Mouse (Mus musculus) T-helper 17 cell (primary cell): ENCODE data around the gene Tifab.

Experiments
- in situ Hi-C, 2 experiments: fragments of 300-600 bp; cut with MboI, MseI; formaldehyde crosslinking; loops; 1 replicate in 1 of 2; 2 replicates in 1 of 2; pipeline ENCODE4 v1.15.1; 2025; ENCODE audit warnings: high pct_unique_total_duplicates in 2 of 2

Tifab gene

DNA sequence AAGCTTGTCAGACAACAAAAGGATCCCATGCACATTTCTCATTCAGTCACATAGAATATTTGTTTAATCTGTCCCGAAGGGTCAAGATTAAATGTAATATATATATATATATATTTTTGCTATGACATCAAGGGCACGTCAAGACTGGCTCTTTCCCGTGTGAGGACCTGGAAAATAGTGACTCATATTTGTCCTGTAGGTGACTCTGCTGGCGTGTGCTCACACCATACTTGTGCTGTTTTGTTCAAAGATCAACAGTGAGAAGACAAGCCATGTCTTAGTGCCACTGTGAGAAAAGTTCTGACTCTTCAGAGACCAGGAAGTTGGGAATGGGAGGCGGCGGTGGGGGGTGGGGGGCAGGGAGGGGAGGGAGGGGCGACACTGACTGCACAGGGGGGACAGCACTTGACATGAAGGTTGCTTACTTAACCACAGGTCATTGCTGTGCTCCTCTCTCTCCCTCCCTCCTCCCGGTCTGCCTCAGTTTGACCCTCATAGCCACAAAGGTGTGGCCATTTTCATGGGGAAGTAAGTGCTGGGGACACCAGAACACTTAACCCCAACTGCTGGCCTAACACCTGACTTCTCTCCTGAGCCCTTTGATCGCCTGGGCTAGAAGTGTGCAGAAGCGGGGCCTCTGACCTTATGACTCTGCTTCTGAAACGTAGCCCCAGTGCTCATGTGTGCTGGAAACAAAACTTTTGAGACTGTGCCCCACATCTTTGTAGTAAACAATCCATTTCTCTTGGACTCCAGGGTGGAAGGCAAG lies 36.1 kb downstream of the Tifab start:
- in situ Hi-C loops, result no loop called here

DNA sequence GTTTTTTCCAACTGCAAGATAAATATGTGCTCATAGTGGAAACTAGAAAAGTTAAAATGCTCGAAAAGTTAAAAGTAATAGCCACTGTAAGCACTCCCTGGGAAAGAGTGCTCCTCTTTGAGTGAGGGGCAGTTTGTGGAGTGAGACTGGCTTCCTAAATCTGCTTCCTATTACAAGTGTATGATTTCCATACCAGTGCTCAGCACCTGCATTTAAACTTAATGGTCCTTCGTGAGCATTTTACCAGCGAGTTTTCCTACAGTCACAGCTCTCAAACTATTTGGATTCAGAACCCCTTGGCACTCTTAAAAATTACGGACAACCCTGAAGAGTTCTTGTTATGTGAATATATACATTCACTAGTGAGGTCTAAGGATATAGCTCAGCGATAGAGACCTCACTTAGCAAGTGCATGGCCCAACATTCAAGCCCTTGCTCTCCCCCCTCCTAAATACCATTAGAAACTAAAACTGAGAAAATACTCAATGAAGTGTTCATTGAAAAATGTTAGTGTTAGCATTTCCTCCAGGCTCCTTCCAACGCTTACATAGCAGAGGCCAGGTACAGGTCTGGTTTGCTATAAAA lies 39.4 kb downstream of the Tifab start:
- in situ Hi-C loops, result no loop called here

DNA sequence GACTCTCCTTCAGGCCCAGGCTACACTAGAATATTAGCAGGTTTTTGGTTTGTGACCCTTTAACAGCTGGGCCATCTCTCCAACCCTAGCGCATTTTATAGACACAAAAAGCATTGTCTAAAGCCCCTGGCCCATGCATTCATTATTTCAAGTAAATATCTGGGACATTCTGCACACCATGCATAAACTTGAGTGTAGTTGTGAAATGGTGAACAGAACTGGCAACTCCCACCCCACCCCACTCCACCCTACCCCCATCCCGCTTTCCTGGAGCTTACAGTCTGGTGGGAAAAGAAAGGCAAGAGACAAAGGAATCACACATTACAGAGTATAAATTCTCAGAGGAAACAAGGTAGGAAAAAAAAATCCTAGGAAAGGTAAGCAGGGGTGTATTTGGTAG lies 42.5 kb downstream of the Tifab start, which contains the start of gene H2afy:
TSS of gene H2afy (minus strand) at position 162 of the 400 bp plus-strand sequence.
- in situ Hi-C loops, result no loop called here

DNA sequence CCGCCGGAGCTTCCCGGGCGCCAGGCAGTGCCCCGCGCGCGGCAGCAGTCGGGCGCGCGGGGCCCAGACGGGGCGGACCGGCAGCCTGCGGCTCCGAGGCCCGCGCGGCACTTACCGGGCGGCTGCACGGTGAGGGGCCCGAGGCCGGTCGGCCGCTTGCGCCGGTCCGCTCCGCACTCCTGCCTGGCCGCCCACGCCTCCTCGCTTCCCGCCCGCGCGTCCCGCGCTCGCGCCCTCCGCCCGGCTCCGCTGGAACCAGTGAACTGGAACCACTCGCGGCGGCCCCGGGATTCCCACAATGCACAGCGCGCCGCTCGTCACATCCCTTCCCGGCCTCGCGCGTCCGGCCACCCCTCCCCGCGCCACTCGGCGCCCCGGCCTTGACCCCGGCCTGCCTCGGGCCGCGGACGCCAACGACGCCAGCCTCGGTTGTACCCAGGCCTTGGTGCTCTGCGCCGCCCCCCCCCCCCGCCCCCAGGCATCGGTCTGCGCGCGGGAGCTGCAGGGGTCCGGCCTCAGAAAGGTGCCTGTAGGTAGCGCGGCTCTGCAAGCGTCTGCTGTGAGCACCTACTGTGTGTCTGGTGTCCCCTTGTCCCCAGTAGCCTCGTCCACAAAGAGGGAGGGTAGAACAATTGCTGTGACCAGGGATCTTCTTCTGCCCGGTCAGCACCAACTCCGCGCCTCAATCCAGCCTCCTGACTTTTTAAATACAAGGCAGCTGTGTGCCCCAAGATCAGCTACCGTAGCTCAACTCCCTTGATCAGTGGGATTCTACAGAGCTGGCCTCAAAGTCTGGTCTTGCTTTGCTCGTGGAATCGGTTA lies 43.2 kb downstream of the Tifab start:
- in situ Hi-C loops, result no loop called here

DNA sequence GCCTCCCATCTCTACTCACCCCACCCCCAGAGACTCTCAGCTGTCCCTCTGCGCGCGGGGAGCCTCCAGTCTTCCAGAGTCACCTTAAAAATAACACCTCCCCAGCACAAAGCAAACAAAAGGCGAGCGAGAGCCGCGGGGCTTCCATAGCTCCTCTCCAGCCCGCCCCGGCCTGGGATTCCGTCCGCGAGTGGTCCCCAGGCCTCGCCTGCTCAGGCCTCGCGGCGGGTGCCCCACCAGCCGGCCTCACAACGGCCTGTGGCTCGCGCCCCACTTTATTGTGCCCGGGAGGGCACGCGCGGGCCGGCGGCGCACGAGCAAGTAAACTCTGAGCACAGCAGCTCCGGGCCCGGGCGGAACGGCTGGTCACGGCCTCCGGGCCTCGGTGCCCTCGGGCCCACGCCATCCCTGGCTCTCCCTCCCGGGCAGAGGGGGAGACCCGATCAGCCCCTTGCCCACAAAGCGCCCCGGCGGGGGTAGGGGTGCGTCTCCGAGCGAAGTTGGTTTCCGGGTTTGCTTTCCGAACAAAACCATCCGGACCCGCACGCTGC lies 44.0 kb downstream of the Tifab start:
- in situ Hi-C loops, result no loop called here

DNA sequence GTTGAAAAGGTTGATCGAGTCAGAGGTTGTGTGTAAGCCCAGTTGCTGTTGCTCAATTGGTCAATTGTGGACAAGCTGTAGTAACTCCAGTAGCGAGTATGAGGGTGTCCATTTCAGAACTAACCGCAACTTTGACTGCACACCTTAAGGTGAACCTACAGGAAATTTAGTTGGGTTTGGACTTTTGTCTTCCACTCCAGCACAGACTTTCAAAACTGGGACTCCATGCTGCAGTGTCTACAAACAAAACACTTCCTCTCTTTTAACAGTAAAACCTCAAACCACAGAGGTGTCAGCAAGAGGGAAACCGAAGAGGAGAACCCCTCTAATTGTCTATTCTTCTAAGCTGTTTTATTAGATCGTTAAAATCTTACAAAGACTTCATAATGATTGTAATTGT lies 44.7 kb downstream of the Tifab start:
- in situ Hi-C loops, result no loop called here

DNA sequence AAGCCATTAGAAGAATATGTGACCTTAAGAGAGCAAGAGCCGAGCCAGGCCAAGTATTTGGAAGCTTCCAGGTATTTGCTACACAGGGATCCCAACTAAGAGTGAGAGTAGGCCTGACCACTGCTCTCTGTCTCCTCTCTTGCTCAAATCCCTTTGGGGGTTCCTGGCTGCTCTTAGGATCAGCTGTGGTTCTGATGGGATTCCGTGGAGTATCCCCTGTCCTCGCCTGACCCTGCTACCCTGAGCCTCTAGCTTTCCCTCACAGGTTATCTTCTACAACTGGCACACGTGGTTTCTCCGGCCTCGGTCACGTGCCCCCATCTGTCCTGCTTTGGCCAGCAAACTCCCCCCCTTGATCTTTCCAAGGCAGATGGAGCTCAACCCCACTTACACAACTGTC lies 45.7 kb downstream of the Tifab start:
- in situ Hi-C loops, result no loop called here

DNA sequence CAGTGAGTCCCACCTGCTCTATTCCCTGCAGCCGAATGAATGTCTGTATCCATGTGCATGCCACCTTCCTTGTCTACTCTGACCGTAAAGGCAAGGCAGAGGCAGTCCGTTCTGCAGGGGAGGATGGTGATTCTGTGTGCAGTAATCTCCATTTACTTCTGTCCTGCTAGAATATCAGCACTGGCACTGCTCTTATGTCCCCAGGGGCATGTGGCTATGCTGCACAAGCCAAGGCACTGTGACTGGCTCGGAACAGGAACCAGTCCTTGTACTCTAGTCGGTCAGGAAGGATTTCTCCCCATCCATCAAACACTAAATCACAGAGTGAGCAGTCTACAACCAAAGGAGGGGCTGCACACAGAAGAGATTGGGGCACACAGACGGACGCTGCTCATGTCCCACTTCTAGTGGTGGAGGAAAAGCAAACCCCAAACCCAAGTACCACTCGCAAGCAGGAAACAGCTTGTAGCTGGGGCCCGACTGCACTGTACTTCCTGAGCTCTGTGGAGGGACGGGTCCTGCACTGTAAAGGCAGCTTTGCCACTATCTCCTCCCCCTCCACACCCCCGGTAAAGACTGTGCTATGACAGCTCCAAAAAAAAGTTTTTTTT lies 46.3 kb downstream of the Tifab start:
- in situ Hi-C loops, result no loop called here

DNA sequence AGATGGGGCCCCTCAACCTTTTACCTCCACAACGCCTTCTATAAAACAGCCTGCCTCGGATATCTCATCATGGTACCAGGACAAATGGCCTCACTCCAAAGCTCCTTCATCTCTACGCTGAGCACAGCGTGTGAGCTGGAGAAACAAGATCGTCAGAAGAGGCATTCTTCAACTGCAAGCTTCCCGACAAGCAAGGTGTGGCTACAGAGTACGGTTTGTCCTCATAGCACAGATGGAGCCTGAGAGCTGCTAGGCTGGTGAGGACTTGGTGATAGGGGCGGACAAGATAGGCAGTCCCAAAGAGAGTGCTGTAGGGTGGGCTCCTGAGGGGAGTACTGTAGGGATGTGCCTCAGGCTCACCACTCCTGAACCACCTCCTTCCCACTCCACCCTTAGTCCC lies 48.1 kb downstream of the Tifab start:
- in situ Hi-C loops, result no loop called here

DNA sequence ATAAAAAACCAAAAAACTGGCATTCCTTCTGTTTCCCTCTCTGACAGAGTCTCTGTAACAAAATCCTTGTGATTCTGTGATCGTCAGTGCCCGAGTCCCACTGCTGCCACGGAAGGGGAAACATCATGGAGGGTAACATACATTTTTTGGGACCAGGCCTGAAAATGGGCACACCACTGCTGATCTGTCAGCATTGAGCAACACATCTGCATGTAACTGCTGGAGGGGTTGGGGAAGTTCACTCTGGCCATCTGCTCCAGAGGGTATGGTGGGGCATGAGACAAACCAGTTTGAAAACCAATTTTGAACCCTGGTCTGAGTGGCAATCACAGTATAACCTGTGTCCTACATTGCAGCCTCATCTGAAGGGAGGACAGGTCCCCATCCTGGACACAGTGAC lies 49.1 kb downstream of the Tifab start:
- in situ Hi-C loops, result no loop called here

DNA sequence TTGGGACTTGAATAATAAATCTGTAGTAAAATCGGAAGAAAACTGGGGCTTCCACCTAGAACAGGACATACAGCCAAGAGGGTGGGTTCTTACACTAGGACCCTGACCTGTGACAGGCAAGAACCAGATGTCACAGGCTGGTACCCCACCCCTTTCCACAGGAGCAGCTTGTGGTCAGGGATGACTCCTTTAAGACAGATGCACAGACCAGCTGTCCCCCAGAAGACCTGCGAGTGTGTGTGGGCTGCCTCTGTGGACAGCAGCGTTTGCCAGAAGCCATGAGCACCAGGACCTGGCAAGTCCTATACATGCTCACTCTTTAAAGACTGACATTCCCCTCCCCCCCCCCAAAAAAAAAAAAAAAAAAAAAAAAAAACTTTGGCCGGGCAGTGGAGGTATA lies 49.7 kb downstream of the Tifab start:
- in situ Hi-C loops, result no loop called here

DNA sequence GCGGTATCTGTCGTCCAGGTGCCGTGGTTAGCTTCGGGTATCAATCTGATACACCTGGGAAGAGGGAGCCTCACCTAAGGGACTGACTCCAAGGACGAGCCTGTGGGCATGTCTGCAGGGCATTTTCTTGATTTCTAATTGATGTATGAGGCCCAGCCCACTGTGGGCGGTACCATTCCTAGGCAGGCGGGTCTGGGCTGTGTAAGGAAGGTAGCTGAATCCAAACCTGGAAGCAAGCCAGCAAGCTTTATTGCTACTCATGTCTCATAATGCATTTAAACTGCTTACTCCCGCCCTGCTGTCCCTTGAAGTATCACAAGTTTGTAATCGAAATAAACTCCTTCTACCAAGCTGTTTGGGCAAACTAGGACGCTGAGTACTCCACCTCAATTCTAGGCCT lies 53.1 kb downstream of the Tifab start:
- in situ Hi-C loops, result no loop called here
